Mouse (Mus musculus) lung, embryonic 14.5 days (tissue): ENCODE measurements around the gene Dohh. TPM values are rescaled to one million over a fixed set of nuclear protein-coding genes. Genes with fewer than 3 reads are reported as not detected.

Experiments
- ATAC-seq: fragments of 200-750 bp; cut with Nextera tagmentation; 2 replicates; pipeline ENCODE4 v1.8.0; 2017; ENCODE audit warnings: mild to moderate bottlenecking, moderate TSS enrichment, moderate library complexity; ENCODE audit not compliant: insufficient read depth
- DNase-seq: peaks from one replicate; pipeline ENCODE4 v3.0.0-alpha.2; 2015
- H3K27ac ChIP-seq: fragments of 300-500 bp; sonication (generic); 2 replicates; pipeline ENCODE4 v1.5.1; 2014; ENCODE audit warnings: low read depth, mild to moderate bottlenecking, moderate library complexity
- H3K27me3 ChIP-seq: fragments of 300-500 bp; sonication (generic); 2 replicates; pipeline ENCODE4 v1.6.1; 2014; ENCODE audit warnings: low read length, control low read depth; ENCODE audit not compliant: insufficient read depth
- H3K36me3 ChIP-seq: fragments of 300-500 bp; sonication (generic); 2 replicates; pipeline ENCODE4 v1.6.1; 2014; ENCODE audit warnings: control low read depth; ENCODE audit not compliant: insufficient read depth
- H3K4me1 ChIP-seq: fragments of 300-500 bp; sonication (generic); 2 replicates; pipeline ENCODE4 v1.6.1; 2014; ENCODE audit warnings: antibody characterized with exemption, control low read depth; ENCODE audit not compliant: insufficient read depth
- H3K4me2 ChIP-seq: fragments of 300-500 bp; sonication (generic); 2 replicates; pipeline ENCODE4 v1.6.1; 2014; ENCODE audit warnings: mild to moderate bottlenecking
- H3K4me3 ChIP-seq: fragments of 300-500 bp; sonication (generic); 2 replicates; pipeline ENCODE4 v1.5.1; 2014; ENCODE audit warnings: low read depth, low read length
- H3K9ac ChIP-seq: fragments of 300-500 bp; sonication (generic); 2 replicates; pipeline ENCODE4 v1.6.1; 2014
- H3K9me3 ChIP-seq: fragments of 300-500 bp; sonication (generic); 2 replicates; pipeline ENCODE4 v1.6.1; 2016; ENCODE audit warnings: low read depth, low read length, control low read depth
- CTCF ChIP-seq: IDR thresholded peaks from 2 replicates; pipeline ENCODE4 v1.5.1; 2016; ENCODE audit warnings: antibody characterized with exemption, low read depth
- WGBS: fragments of 180-500 bp; shearing (Covaris S2); extraction: QIAGEN DNeasy Blood & Tissue Kit; methylation state at CpG from one replicate; pipeline ENCODE4 v1.1.7; 2014; 5-methylcytosine and 5-hydroxymethylcytosine counted together
- polyA plus RNA-seq: library from polyadenylated mRNA; unstranded; fragments of >200 nt; fragmentation: Nextera tagmentation; extraction: Ambion mirVana; gene quantifications from 2 replicates; pipeline ENCODE4 v1.2.1, GENCODE M21; 2014

Gene Dohh
- polyA plus RNA-seq, 1 experiment from 2014 or later = 67.0 TPM

- no peak overlapping the region for H3K27ac ChIP-seq
- no peaks in the 10 kb centered on the region; the same call in 1 of the 2 replicates for H3K27me3 ChIP-seq
- H3K9me3 ChIP-seq = no peaks in the 10 kb centered on the region
- no peak for TF ChIP-seq CTCF
- H3K4me1 ChIP-seq = peaks cover 8% of the 10 kb centered on the region; the same call in 1 of the 2 replicates
- ATAC-seq (no peak), DNase-seq (no peak)
- H3K9ac ChIP-seq = no peak overlapping the region
- no peaks in the 10 kb centered on the region for H3K36me3 ChIP-seq
- 77% methylated on average over 8 of the region's 8 CpGs for WGBS
- no peak overlapping the region for H3K4me2 ChIP-seq
- H3K4me3 ChIP-seq = no peak overlapping the region
Measured at GRCm38 (mm10) chr10:81427804-81428506, 43.7 kb downstream of the Dohh start.

GRCm38 (mm10) chr10:81428507-81428870 lies 44.3 kb downstream of the Dohh start:
- 88% methylated on average over 7 of the region's 7 CpGs for WGBS
- TF ChIP-seq CTCF = no peak
- Histone ChIP-seq H3K4me2 (no peak overlapping the region), H3K27ac (no peak overlapping the region), H3K36me3 (no peaks in the 10 kb centered on the region), H3K9me3 (no peaks in the 10 kb centered on the region), H3K27me3 (no peaks in the 10 kb centered on the region; the same call in 1 of the 2 replicates), H3K4me1 (peaks cover 12% of the 10 kb centered on the region; the same call in 1 of the 2 replicates), H3K4me3 (no peak overlapping the region), H3K9ac (no peak overlapping the region)
- ATAC-seq (no peak), DNase-seq (no peak)

GRCm38 (mm10) chr10:81429092-81429491 lies 44.9 kb downstream of the Dohh start:
- Histone ChIP-seq H3K27ac (no peak overlapping the region), H3K9me3 (no peaks in the 10 kb centered on the region), H3K4me2 (peak overlapping the region; percentile 92; the same call in 1 of the 2 replicates), H3K4me1 (peaks cover 13% of the 10 kb centered on the region; the same call in 1 of the 2 replicates), H3K27me3 (no peaks in the 10 kb centered on the region; the same call in 1 of the 2 replicates), H3K4me3 (peak overlapping the region; percentile 78), H3K9ac (no peak overlapping the region), H3K36me3 (no peaks in the 10 kb centered on the region)
- no peak for TF ChIP-seq CTCF
- DNase-seq = no peak
- WGBS = 21% methylated on average over 2 of the region's 2 CpGs
- no peak for ATAC-seq

GRCm38 (mm10) chr10:81429605-81430061 lies 45.4 kb downstream of the Dohh start:
- Histone ChIP-seq H3K4me1 (peaks cover 9% of the 10 kb centered on the region; the same call in 1 of the 2 replicates), H3K4me3 (peak overlapping the region; percentile 78), H3K9ac (peak overlapping the region; percentile 75), H3K36me3 (no peaks in the 10 kb centered on the region), H3K4me2 (peak overlapping the region; percentile 92), H3K9me3 (no peaks in the 10 kb centered on the region), H3K27me3 (no peaks in the 10 kb centered on the region; the same call in 1 of the 2 replicates), H3K27ac (peak overlapping the region; percentile 95)
- DNase-seq (peak; percentile 95), ATAC-seq (peak; percentile 40)
- TF ChIP-seq CTCF = no peak
- 1% methylated on average over 17 of the region's 20 CpGs for whole genome bisulfite sequencing

GRCm38 (mm10) chr10:81430141-81430830 lies 46.1 kb downstream of the Dohh start:
- no peak for TF ChIP-seq CTCF
- H3K4me1 ChIP-seq = peaks cover 9% of the 10 kb centered on the region; the same call in 1 of the 2 replicates
- H3K4me2 ChIP-seq = peak overlapping the region; percentile 92
- peak; percentile 88 for DNase-seq
- ATAC-seq = peak; percentile 4; the same call in 1 of the 2 replicates
- no peaks in the 10 kb centered on the region for H3K9me3 ChIP-seq
- peak overlapping the region; percentile 95 for H3K27ac ChIP-seq
- peak overlapping the region; percentile 78 for H3K4me3 ChIP-seq
- WGBS = under 1% methylated on average over 59 of the region's 89 CpGs
- H3K36me3 ChIP-seq = no peaks in the 10 kb centered on the region
- H3K9ac ChIP-seq = peak overlapping the region; percentile 75
- H3K27me3 ChIP-seq = no peaks in the 10 kb centered on the region; the same call in 1 of the 2 replicates

- peak overlapping the region; percentile 95 for H3K27ac ChIP-seq
- ATAC-seq (no peak), DNase-seq (peak; percentile 58)
- H3K4me1 ChIP-seq = peaks cover 9% of the 10 kb centered on the region; the same call in 1 of the 2 replicates
- WGBS = 1% methylated on average over 56 of the region's 70 CpGs
- H3K36me3 ChIP-seq = no peaks in the 10 kb centered on the region
- H3K4me2 ChIP-seq = peak overlapping the region; percentile 92
- peak overlapping the region; percentile 78 for H3K4me3 ChIP-seq
- no peak for TF ChIP-seq CTCF
- H3K9ac ChIP-seq = peak overlapping the region; percentile 75
- H3K27me3 ChIP-seq = no peaks in the 10 kb centered on the region; the same call in 1 of the 2 replicates
- no peaks in the 10 kb centered on the region for H3K9me3 ChIP-seq
Measured at GRCm38 (mm10) chr10:81430831-81431525, 46.8 kb downstream of the Dohh start.
